Mouse (Mus musculus): ENCODE data around the gene Armc8.

DNA sequence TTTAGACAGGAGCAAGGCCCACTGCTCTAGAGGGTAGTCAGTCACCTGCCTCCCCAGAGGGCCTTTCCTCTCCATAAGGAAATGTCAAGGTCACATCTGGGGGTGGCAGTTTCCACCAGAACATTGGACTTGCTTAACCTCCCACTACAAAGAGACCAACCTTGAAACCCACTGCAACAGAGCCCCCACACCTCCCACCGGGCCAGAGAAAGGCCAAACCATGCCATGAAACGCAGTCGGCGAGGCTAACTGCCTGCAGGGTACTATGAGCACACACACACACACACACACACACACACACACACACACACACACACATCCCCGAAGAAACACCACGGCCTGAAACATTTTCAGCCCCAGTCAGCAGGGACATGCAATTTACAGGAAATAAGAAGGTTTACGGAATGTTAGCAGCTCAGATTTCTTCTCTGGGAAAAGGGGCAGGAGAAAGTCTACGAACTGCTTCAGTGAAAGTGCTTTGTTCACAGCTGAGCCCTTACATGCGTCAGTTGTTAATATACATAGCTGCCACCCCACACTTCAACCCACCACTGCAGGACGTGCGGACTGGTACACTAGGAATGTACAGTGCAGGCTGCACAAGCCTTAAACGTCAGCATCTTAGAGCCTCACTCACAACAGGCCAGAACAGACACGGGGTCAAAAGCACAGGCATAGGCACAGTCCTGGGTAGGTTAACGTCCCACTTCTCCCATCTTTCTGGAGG lies 133.6 kb downstream of the Armc8 start:
- TF ChIP-seq CTCF (IDR thresholded peaks at IDR 0.05; ENCODE audit: low read depth, low read length) (no peak), POLR2A (IDR thresholded peaks at IDR 0.05; ENCODE audit: extremely low read depth, insufficient read depth, low read length) (no peak)

Measured in liver, adult 2 months (tissue).